Mouse (Mus musculus): Measurements from ENCODE around the gene Dhx8. TPM values are rescaled to one million over a fixed set of nuclear protein-coding genes. Genes with fewer than 3 reads are reported as not detected.

Gene Dhx8
- polyA plus RNA-seq (2021): 24.8 TPM

DNA sequence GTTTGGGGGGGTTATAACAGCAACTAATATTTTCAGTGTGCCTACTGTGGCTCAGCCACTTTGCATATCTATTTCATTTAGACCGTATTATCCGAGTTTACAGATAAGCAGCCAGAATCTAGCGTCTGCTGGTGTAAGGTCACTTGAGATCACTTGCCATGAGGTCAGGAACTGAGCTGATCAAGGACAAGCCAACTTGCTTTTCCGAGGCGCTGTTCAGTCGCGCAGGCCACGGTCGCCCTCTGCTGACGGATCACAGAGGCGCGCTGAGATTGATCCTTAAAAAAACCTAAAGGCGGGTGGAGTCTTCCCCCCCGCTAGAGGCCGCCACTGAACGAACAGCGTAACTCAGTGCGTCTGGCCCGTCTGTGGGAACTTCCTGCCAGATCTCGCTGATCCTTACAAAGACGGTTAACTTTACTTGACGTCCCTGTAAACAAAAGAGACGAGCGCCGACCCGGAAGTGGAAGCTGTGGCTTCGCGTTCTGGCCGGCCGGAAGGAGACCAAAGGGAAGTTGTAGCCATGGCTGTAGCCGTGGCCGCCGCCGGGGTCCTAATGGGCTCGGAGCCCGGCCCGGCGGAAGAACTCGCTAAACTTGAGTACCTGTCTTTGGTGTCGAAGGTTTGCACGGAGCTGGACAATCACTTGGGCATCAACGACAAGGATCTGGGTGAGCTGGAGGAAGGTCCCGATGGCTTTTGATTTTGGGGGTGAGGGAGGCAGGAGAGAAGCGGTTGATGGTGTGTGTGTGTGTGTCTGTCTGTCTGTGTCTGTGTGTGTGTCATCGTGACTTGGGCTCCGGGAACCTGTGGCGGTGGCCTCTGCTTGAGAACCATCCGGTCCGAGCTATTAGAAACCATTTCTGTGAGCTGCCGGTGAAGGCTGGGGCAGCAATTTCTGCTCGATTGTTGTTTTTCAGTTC lies at the start of gene Dhx8:
TSS of gene Dhx8 (plus strand) at position 402 of the 923 bp plus-strand sequence.
- peak; percentile 100 for TF ChIP-seq CTCF (IDR thresholded peaks at IDR 0.05)
- peak; percentile 84 for ATAC-seq
- in situ Hi-C loops (cut with MboI; ENCODE audit: low pct_unique_long_range_greater_than_20kb): loop anchor here (5.0 kb wide), 1 partner anchor 70 kb away; no protein-coding TSS in a partner anchor
- H3K27me3 ChIP-seq: no peaks in the 10 kb centered on the region
- POLR2A ChIA-PET: interaction anchor here (0.6 to 4.0 kb wide), 12 partner anchors 10 to 105 kb away, joined by 3 to 41 read pairs (median 4); no protein-coding TSS in a partner anchor
- DNase-seq (ENCODE audit: low read depth, low spot score): peak; percentile 92
- CTCF ChIA-PET: interaction anchor here (0.5 to 8.0 kb wide), 25 partner anchors 10 to 177 kb away, joined by 3 to 87 read pairs (median 5); partner anchors contain the start of gene Arl4d

DNA sequence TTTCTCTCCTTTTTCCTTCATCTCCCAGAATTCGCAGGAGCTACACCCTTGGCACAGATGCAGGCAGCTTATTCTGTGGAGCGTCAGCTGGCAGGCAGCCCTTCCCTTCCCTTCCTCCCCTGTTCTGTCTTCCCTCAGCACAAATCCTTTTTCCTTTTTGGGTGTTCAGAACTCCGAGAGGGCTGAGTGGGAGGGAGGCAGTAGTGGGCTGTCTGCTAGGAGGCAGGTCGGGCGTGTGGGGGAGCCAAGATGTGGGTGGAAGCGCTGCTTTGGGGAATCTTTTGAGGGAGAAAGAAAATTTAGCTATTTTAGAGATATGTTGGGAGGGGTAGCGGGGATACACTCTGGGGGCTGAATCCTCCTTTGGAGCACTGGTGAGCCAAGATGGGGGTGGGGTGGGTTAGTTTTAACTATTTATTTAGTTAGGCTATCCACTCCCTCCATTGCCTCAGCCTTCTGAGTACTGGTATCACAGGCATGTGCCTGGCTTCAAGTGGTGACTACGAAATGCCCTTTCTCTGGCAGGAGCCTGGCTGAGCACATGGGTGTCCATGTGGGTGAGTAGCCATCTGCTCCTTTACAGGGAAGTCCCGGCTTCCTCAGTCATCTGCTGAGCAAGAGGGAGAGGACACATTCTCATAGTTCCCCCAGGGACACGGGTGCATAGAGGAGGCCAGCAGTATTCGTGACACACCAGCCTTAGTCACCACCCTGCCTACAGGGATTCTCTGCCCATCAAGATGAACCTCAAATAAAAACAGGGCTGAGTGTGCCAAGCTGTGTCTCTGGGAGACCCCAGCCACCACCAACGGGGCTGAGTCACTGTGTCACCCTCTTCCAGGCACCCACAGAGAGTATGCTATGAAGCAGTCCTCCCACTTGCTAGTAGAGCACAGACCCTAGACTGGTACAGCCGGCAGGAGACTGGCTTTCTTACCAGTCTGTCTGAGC lies 45.1 kb upstream of the Dhx8 start:
- DNase-seq (ENCODE audit: low read depth, low spot score) (peak; percentile 64), ATAC-seq (peak; percentile 67)
- POLR2A ChIA-PET: interaction anchor here (0.6 kb wide), 1 partner anchor 61 kb away, joined by 3 read pairs; the partner anchor contains the start of gene Rdm1
- in situ Hi-C loops (cut with MboI; ENCODE audit: low pct_unique_long_range_greater_than_20kb): no loop called here
- CTCF ChIA-PET: interaction anchor here (0.6 to 1.3 kb wide), 3 partner anchors 11 to 45 kb away, joined by 3 to 4 read pairs (median 3); partner anchors contain the start of genes Arl4d and Dhx8
- H3K27me3 ChIP-seq: no peaks in the 10 kb centered on the region
- no peak for TF ChIP-seq CTCF (IDR thresholded peaks at IDR 0.05)

GRCm38 (mm10) chr11:101689701-101690113 lies 43.0 kb upstream of the Dhx8 start:
- POLR2A ChIA-PET: no interaction called here
- no peak for ATAC-seq

GRCm38 (mm10) chr11:101690326-101690725 lies 42.4 kb upstream of the Dhx8 start:
- ATAC-seq (no peak), DNase-seq (ENCODE audit: low read depth, low spot score) (no peak)
- in situ Hi-C loops (cut with MboI; ENCODE audit: low pct_unique_long_range_greater_than_20kb): no loop called here
- POLR2A ChIA-PET: no interaction called here
- no peaks in the 10 kb centered on the region for H3K27me3 ChIP-seq
- TF ChIP-seq CTCF (IDR thresholded peaks at IDR 0.05): no peak
- CTCF ChIA-PET: interaction anchor here (1.4 to 1.9 kb wide), 2 partner anchors 12 to 42 kb away, joined by 3 to 6 read pairs; partner anchors contain the start of gene Dhx8

More at GRCm38 (mm10) chr11:101689701-101690113, 43.0 kb upstream of the Dhx8 start:
- CTCF ChIA-PET: interaction anchor here (1.9 kb wide), 1 partner anchor 43 kb away, joined by 6 read pairs; the partner anchor contains the start of gene Dhx8
- no peak for TF ChIP-seq CTCF (IDR thresholded peaks at IDR 0.05)
- no peak for DNase-seq (ENCODE audit: low read depth, low spot score)
- H3K27me3 ChIP-seq: no peaks in the 10 kb centered on the region
- in situ Hi-C loops (cut with MboI; ENCODE audit: low pct_unique_long_range_greater_than_20kb): no loop called here

DNA sequence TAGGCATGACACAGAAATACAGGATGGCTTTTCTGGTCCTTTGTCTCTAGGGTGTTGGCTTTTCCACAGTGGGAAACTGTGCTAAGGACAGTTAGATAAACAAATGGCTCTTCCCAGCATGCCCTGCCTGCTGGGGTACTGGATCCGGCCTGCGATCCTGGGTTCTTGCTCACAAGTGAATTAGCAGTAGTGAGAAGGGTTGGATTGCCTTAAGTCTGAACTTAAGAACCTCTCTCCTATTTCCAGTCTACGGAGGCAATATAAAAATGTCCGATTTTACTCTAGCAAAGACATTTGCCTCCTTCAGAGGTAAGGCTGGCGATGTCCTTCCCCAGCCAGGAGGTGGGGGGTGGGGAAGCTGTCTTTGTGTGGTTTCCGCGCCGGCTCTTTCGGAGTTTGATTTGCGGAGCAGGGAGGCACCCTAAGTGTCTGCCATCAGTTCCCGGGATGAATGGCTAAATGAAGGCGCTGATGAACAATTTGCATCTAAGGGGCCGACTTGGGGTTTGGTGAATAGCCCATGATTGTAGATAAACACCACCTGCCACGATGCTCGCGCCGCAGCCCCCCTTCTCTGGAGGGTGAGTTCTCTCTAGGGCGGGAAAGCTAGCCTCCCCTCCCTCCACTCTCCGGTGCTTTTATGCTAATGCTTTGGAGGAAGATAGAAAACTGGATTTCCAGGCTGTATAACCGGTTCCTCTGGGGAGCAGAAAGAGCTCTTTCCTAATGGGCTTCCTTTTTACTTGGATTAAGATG lies 36.6 kb upstream of the Dhx8 start:
- ChIA-PET POLR2A (no interaction called here), CTCF (interaction anchor here (1.6 kb wide), 1 partner anchor 37 kb away, joined by 5 read pairs; the partner anchor contains the start of gene Dhx8)
- TF ChIP-seq CTCF (IDR thresholded peaks at IDR 0.05): no peak
- DNase-seq (ENCODE audit: low read depth, low spot score) (no peak), ATAC-seq (no peak)
- in situ Hi-C loops (cut with MboI; ENCODE audit: low pct_unique_long_range_greater_than_20kb): no loop called here
- no peaks in the 10 kb centered on the region for H3K27me3 ChIP-seq

DNA sequence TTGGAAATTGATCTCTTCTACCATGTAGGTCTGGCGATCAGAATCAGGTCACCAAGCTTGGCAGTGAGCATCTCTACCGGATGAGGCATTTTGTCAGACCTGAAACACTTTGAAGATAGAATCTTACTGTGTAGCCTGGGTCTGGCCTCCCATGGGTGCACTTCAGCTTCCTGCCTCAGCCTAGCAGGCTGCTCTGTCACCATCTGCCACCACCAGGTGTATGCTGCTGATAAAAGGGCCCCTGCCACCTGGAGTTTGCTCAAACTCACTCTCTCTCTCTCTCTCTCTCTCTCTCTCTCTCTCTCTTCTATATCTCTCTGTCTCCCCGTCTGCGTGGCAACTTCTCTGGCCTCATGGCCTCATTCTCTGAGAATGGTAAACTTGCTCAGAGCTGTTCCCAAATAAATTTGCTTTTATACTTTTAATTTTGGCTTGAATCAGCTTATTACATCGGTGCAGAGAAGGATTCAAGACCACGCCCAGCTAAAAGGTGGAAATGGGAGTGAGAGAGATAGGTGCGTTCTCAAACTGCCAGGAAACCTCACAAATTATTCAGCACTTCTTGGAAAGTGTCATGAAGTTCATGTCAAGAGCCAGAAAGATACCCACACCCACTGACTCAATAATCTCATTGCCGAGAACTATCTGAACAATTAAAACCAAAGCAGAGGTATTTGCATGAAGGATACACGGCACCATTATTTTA lies 35.4 kb upstream of the Dhx8 start:
- no peak for TF ChIP-seq CTCF (IDR thresholded peaks at IDR 0.05)
- ChIA-PET POLR2A (interaction anchor here (1.1 kb wide), 1 partner anchor 11 kb away, joined by 6 read pairs; no protein-coding TSS in a partner anchor), CTCF (interaction anchor here (1.1 to 2.3 kb wide), 2 partner anchors 9 to 35 kb away, joined by 3 to 11 read pairs; partner anchors contain the start of gene Dhx8)
- ATAC-seq (no peak), DNase-seq (ENCODE audit: low read depth, low spot score) (no peak)
- no peaks in the 10 kb centered on the region for H3K27me3 ChIP-seq
- in situ Hi-C loops (cut with MboI; ENCODE audit: low pct_unique_long_range_greater_than_20kb): no loop called here

GRCm38 (mm10) chr11:101698114-101698513 lies 34.6 kb upstream of the Dhx8 start:
- POLR2A ChIA-PET: interaction anchor here (1.1 kb wide), 1 partner anchor 10 kb away, joined by 6 read pairs; no protein-coding TSS in a partner anchor
- no peaks in the 10 kb centered on the region for H3K27me3 ChIP-seq
- CTCF ChIA-PET: interaction anchor here (1.1 to 2.3 kb wide), 2 partner anchors 10 to 34 kb away, joined by 3 to 11 read pairs; partner anchors contain the start of gene Dhx8
- ATAC-seq (no peak), DNase-seq (ENCODE audit: low read depth, low spot score) (no peak)
- in situ Hi-C loops (cut with MboI; ENCODE audit: low pct_unique_long_range_greater_than_20kb): no loop called here
- TF ChIP-seq CTCF (IDR thresholded peaks at IDR 0.05): peak; percentile 46

DNA sequence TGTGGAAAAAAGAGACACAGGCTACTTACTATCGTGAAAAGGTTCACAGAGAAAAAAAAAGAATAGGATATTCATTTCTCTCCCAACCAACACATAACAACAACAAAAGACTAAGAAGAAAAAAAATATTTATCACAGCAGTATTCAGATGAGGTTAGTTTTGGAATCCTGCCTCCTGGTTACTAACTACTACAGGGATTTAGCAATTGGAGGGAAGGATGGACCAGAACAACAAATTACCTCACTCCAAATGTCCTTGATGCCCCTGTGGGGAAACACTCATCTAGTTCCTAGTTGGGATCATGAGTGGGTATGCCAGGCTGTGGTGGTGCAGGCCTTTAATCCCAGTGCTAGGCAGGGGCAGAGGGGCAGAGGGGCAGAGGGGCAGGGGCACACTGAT lies 33.2 kb upstream of the Dhx8 start:
- in situ Hi-C loops (cut with MboI; ENCODE audit: low pct_unique_long_range_greater_than_20kb): no loop called here
- POLR2A ChIA-PET: no interaction called here
- CTCF ChIA-PET: no interaction called here
- DNase-seq (ENCODE audit: low read depth, low spot score): no peak
- ATAC-seq: no peak
- H3K27me3 ChIP-seq: no peaks in the 10 kb centered on the region
- no peak for TF ChIP-seq CTCF (IDR thresholded peaks at IDR 0.05)

DNA sequence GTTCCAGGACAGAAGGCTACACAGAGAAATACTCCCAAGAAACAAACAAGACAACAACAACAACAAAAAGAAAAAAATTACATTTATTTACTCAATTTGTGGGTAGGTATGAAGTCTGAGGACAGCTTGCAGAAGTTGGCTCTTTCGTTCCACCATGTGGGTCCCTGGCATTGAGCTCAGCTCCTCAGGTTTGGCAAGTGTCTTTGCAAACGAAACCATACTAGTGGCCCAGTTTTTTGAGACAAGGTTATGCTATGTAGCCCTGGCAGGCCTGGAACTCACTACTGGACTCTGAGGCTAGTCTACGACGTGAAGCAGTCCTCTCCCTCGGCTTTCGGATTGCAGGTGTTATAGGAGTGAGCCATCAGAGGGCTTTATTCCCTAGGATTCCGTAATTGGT lies 32.7 kb upstream of the Dhx8 start:
- H3K27me3 ChIP-seq: no peaks in the 10 kb centered on the region
- no peak for DNase-seq (ENCODE audit: low read depth, low spot score)
- no peak for ATAC-seq
- TF ChIP-seq CTCF (IDR thresholded peaks at IDR 0.05): no peak
- ChIA-PET CTCF (interaction anchor here (2.0 kb wide), 2 partner anchors 24 to 32 kb away, joined by 5 to 6 read pairs; partner anchors contain the start of gene Dhx8), POLR2A (no interaction called here)
- in situ Hi-C loops (cut with MboI; ENCODE audit: low pct_unique_long_range_greater_than_20kb): no loop called here

Data from Patski (cell line).